Mouse (Mus musculus) MEL (cell line): ENCODE measurements around the gene Naa80.

Experiments
- BHLHE40 ChIP-seq: IDR thresholded peaks from 2 replicates; pipeline ENCODE4 v1.6.1; 2012; ENCODE audit warnings: low read depth, mild to moderate bottlenecking, inconsistent platforms, low read length, improper control_type of control experiment, borderline replicate concordance
- CHD1 ChIP-seq: IDR thresholded peaks from 2 replicates; pipeline ENCODE4 v1.6.1; 2012; ENCODE audit warnings: low read depth, mild to moderate bottlenecking, inconsistent platforms, low read length, improper control_type of control experiment
- CTCF ChIP-seq, 3 experiments: IDR thresholded peaks in 2 of 3; conservative IDR thresholded peaks in 1 of 3; 2 replicates each; pipeline ENCODE4 v1.5.1; 2011 to 2012; ENCODE audit warnings: low read length in 3 of 3, low read depth in 2 of 3, mild to moderate bottlenecking in 2 of 3, improper control_type of control experiment in 1 of 3, inconsistent platforms in 1 of 3, mixed read lengths in 1 of 3, moderate library complexity in 1 of 3; ENCODE audit not compliant: control insufficient read depth in 1 of 3, insufficient read depth in 1 of 3, poor library complexity in 1 of 3, severe bottlenecking in 1 of 3
- EP300 ChIP-seq, 2 experiments: IDR thresholded peaks; 2 replicates each; pipeline ENCODE4 v1.6.1; 2011; ENCODE audit warnings: improper control_type of control experiment in 2 of 2, low read length in 2 of 2, low read depth in 1 of 2, mild to moderate bottlenecking in 1 of 2
- USF1 ChIP-seq: IDR thresholded peaks from 2 replicates; pipeline ENCODE4 v1.6.1; 2014; ENCODE audit warnings: low read depth, mild to moderate bottlenecking, inconsistent platforms, low read length, improper control_type of control experiment, moderate library complexity
- ZNF384 ChIP-seq: IDR thresholded peaks from 2 replicates; pipeline ENCODE4 v1.6.1; 2012; ENCODE audit warnings: low read depth, mild to moderate bottlenecking, inconsistent platforms, low read length, improper control_type of control experiment

GRCm38 (mm10) chr9:107629901-107630425 is 51.3 kb downstream of the Naa80 start:
- no peak for TF ChIP-seq CTCF (IDR thresholded peaks at IDR 0.05 in 2 of 3, conservative IDR thresholded peaks at IDR 0.05 in 1 of 3; ENCODE audit: control insufficient read depth in 1 of 3, insufficient read depth in 1 of 3, low read depth in 2 of 3, low read length in 3 of 3, poor library complexity in 1 of 3, severe bottlenecking in 1 of 3)
- TF ChIP-seq BHLHE40 = no peak
- no peak for TF ChIP-seq USF1
- TF ChIP-seq CHD1 = no peak
- no peak for TF ChIP-seq EP300 (IDR thresholded peaks at IDR 0.05; ENCODE audit: low read depth in 1 of 2, low read length in 2 of 2)
- TF ChIP-seq ZNF384 = no peak
